Mouse (Mus musculus) CH12.LX (cell line): ENCODE results near the gene Adm. TPM values are rescaled to one million over a fixed set of nuclear protein-coding genes. Genes with fewer than 3 reads are reported as not detected.

ENCODE experiments used
- DNase-seq: peaks from one replicate; pipeline ENCODE4 v3.0.0-alpha.2; 2013; ENCODE audit errors: extremely low read depth
- H3K27ac ChIP-seq: 2 replicates; pipeline ENCODE4 v1.5.1; 2012; ENCODE audit warnings: low read depth, mild to moderate bottlenecking, control low read depth, moderate library complexity; ENCODE audit not compliant: insufficient read depth
- H3K27me3 ChIP-seq: replicated peaks from 2 replicates; pipeline ENCODE3; 2012; ENCODE audit warnings: inconsistent platforms
- H3K36me3 ChIP-seq, 2 experiments: replicated peaks in 1 of 2; 2 replicates each; pipeline versions ENCODE3 to v1.6.1; 2012; ENCODE audit warnings: inconsistent platforms in 1 of 2, low read length in 1 of 2, mild to moderate bottlenecking in 1 of 2, mixed read lengths in 1 of 2, moderate library complexity in 1 of 2; ENCODE audit not compliant: control insufficient read depth in 1 of 2, insufficient read depth in 1 of 2
- H3K4me1 ChIP-seq, 2 experiments: 2 replicates each; pipeline ENCODE4 v1.6.1; 2012; ENCODE audit warnings: inconsistent platforms in 1 of 2, moderate library complexity in 1 of 2; ENCODE audit not compliant: insufficient read depth in 2 of 2, control insufficient read depth in 1 of 2
- H3K4me2 ChIP-seq: 2 replicates; pipeline ENCODE4 v1.6.1; 2012; ENCODE audit warnings: low read depth, mild to moderate bottlenecking, control low read depth; ENCODE audit not compliant: poor library complexity, insufficient read depth, severe bottlenecking
- H3K4me3 ChIP-seq, 3 experiments: fragments of 150-350 bp in 1 of 3; sonication (generic) in 1 of 3; replicated peaks in 1 of 3; 2 replicates each; pipeline versions ENCODE3 to v1.5.1; 2011 to 2012; ENCODE audit warnings: low read depth in 2 of 3, low read length in 2 of 3, mild to moderate bottlenecking in 2 of 3, moderate library complexity in 2 of 3, control low read depth in 1 of 3, improper control_type of control experiment in 1 of 3, inconsistent platforms in 1 of 3, mixed read lengths in 1 of 3; ENCODE audit not compliant: poor library complexity in 1 of 3
- H3K79me2 ChIP-seq: replicated peaks from 2 replicates; pipeline ENCODE4 v1.6.1; 2012; ENCODE audit warnings: mild to moderate bottlenecking, moderate library complexity; ENCODE audit not compliant: control insufficient read depth, poor library complexity, insufficient read depth, severe bottlenecking; ENCODE audit errors: extremely low read depth
- H3K9ac ChIP-seq: 2 replicates; pipeline ENCODE4 v1.6.1; 2012; ENCODE audit warnings: low read depth, mild to moderate bottlenecking, control low read depth, moderate library complexity; ENCODE audit not compliant: insufficient read depth
- H3K9me3 ChIP-seq: replicated peaks from 2 replicates; pipeline ENCODE3; 2012; ENCODE audit warnings: low read length, inconsistent platforms, mixed read lengths
- BHLHE40 ChIP-seq: IDR thresholded peaks from 2 replicates; pipeline ENCODE4 v1.6.1; 2011; ENCODE audit warnings: mild to moderate bottlenecking, low read depth, low read length, improper control_type of control experiment
- CHD2 ChIP-seq: IDR thresholded peaks from 2 replicates; pipeline ENCODE4 v1.6.1; 2011; ENCODE audit warnings: low read length, improper control_type of control experiment
- CTCF ChIP-seq, 2 experiments: IDR thresholded peaks in 1 of 2; conservative IDR thresholded peaks in 1 of 2; 2 replicates each; pipeline ENCODE4 v1.5.1; 2011 to 2012; ENCODE audit warnings: low read depth in 2 of 2, low read length in 2 of 2, improper control_type of control experiment in 1 of 2, inconsistent platforms in 1 of 2, mild to moderate bottlenecking in 1 of 2, moderate library complexity in 1 of 2
- E2F4 ChIP-seq: IDR thresholded peaks from 2 replicates; pipeline ENCODE4 v1.6.1; 2011; ENCODE audit warnings: low read depth, low read length, improper control_type of control experiment; ENCODE audit not compliant: insufficient replicate concordance
- ETS1 ChIP-seq: conservative IDR thresholded peaks from 2 replicates; pipeline ENCODE4 v1.6.1; 2012; ENCODE audit warnings: low read depth, mild to moderate bottlenecking, inconsistent platforms, low read length, improper control_type of control experiment, moderate library complexity
- GABPA ChIP-seq: IDR thresholded peaks from 2 replicates; pipeline ENCODE4 v1.6.1; 2012; ENCODE audit warnings: low read depth, low read length, improper control_type of control experiment, inconsistent platforms; ENCODE audit not compliant: insufficient replicate concordance
- HCFC1 ChIP-seq: IDR thresholded peaks from 2 replicates; pipeline ENCODE4 v1.6.1; 2012; ENCODE audit warnings: low read depth, mild to moderate bottlenecking, inconsistent platforms, low read length, improper control_type of control experiment
- JUN ChIP-seq: IDR thresholded peaks from 2 replicates; pipeline ENCODE4 v1.6.1; 2011; ENCODE audit warnings: low read depth, mild to moderate bottlenecking, low read length, improper control_type of control experiment, moderate library complexity; ENCODE audit not compliant: insufficient read depth
- KAT2A ChIP-seq: IDR thresholded peaks from 2 replicates; pipeline ENCODE4 v1.6.1; 2012; ENCODE audit warnings: low read length, improper control_type of control experiment, inconsistent platforms; ENCODE audit not compliant: insufficient replicate concordance
- MAZ ChIP-seq: IDR thresholded peaks from 2 replicates; pipeline ENCODE4 v1.6.1; 2012; ENCODE audit warnings: low read depth, mild to moderate bottlenecking, inconsistent platforms, low read length, improper control_type of control experiment, moderate library complexity
- MXI1 ChIP-seq: IDR thresholded peaks from 2 replicates; pipeline ENCODE4 v1.6.1; 2011; ENCODE audit warnings: mild to moderate bottlenecking, low read depth, low read length, improper control_type of control experiment
- MYC ChIP-seq: IDR thresholded peaks from 2 replicates; pipeline ENCODE4 v1.6.1; 2011; ENCODE audit warnings: low read depth, mild to moderate bottlenecking, improper control_type of control experiment, low read length
- PAX5 ChIP-seq: IDR thresholded peaks from 2 replicates; pipeline ENCODE4 v1.6.1; 2012; ENCODE audit warnings: low read length, inconsistent platforms, mixed read lengths
- POLR2A ChIP-seq: IDR thresholded peaks from 2 replicates; pipeline ENCODE4 v1.6.1; 2011; ENCODE audit warnings: low read depth, mild to moderate bottlenecking, improper control_type of control experiment, low read length
- TBP ChIP-seq: conservative IDR thresholded peaks from 2 replicates; pipeline ENCODE4 v1.6.1; 2011; ENCODE audit warnings: low read depth, low read length, improper control_type of control experiment
- ZC3H11A ChIP-seq: IDR thresholded peaks from 2 replicates; pipeline ENCODE4 v1.6.1; 2012; ENCODE audit warnings: low read depth, mild to moderate bottlenecking, inconsistent platforms, low read length, improper control_type of control experiment
- ZMIZ1 ChIP-seq: IDR thresholded peaks from 2 replicates; pipeline ENCODE4 v1.6.1; 2012; ENCODE audit warnings: low read depth, mild to moderate bottlenecking, inconsistent platforms, low read length, improper control_type of control experiment
- ZNF384 ChIP-seq: IDR thresholded peaks from 2 replicates; pipeline ENCODE4 v1.6.1; 2012; ENCODE audit warnings: low read depth, low read length, improper control_type of control experiment, inconsistent platforms
- dilution Hi-C: fragments of 300-500 bp; cut with MboI; formaldehyde crosslinking; loops from 2 replicates; pipeline ENCODE4 v1.14.3; 2020; ENCODE audit warnings: low sequenced_read_pairs; ENCODE audit not compliant: extremely low pct_unique_long_range_greater_than_20kb, extremely low pct_ligation_motif_present
- in situ Hi-C: fragments of 300-500 bp; cut with MboI; formaldehyde crosslinking; loops from 3 replicates; pipeline ENCODE4 v1.14.3; 2019; ENCODE audit warnings: low sequenced_read_pairs, low pct_ligation_motif_present, low pct_unique_long_range_greater_than_20kb, mixed read lengths
- polyA plus RNA-seq: library from polyadenylated mRNA; unstranded; fragments of >175 nt; gene quantifications from 2 replicates; pipeline ENCODE4 v1.2.1, GENCODE M21; 2012; ENCODE audit warnings: low read depth; ENCODE audit not compliant: insufficient read length
- total RNA-seq, 2 experiments: library from RNA; depleted of rRNA; stranded (reverse); fragments of 300-350 nt in 1 of 2; fragments of >200 nt in 1 of 2; gene quantifications; 2 replicates each; pipeline ENCODE4 v1.2.3; 2012 to 2014

Gene Adm
- total and polyA plus RNA-seq, 3 experiments = 6.9 to 23.2 (median 16.0) TPM

- Histone ChIP-seq H3K27me3 (peaks cover 34% of the 10 kb centered on the region), H3K4me2 (peak overlapping the region; percentile 91), H3K9me3 (no peaks in the 10 kb centered on the region), H3K36me3 (no peaks in the 10 kb centered on the region), H3K4me3 (peak overlapping the region in 2 of 3 experiments; percentile 29 to 34), H3K4me1 (peaks cover 0 to 21% of the 10 kb centered on the region in 2 experiments; a peak in 2 of 4 replicates), H3K79me2 (0 out of 2 replicates have a peak, but pooled peaks cover 5% of the 10 kb centered on the region), H3K9ac (no peak overlapping the region), H3K27ac (no peak overlapping the region)
- no peak for DNase-seq
- dilution Hi-C loops = no loop called here
- in situ Hi-C loops = loop anchor here (5.0 kb wide), 3 partner anchors 74 to 464 kb away; no protein-coding TSS in a partner anchor
- TF ChIP-seq CHD2 = no peak
- TF ChIP-seq CTCF (conservative IDR thresholded peaks at IDR 0.05 in 1 of 2, IDR thresholded peaks at IDR 0.05 in 1 of 2; ENCODE audit: low read depth in 2 of 2, low read length in 2 of 2) = no peak
- no peak for TF ChIP-seq ZNF384
- TF ChIP-seq JUN = no peak
- no peak for TF ChIP-seq MAZ
- no peak for TF ChIP-seq KAT2A
- TF ChIP-seq ZMIZ1 = no peak
- TF ChIP-seq MYC = no peak
- TF ChIP-seq HCFC1 = no peak
- TF ChIP-seq ETS1 = no peak
- no peak for TF ChIP-seq E2F4
- TF ChIP-seq BHLHE40 = no peak
- no peak for TF ChIP-seq TBP
- TF ChIP-seq PAX5 = no peak
- TF ChIP-seq ZC3H11A = no peak
Observed at GRCm38 (mm10) chr7:110626186-110627098, 1.0 kb upstream of the Adm start.

- Histone ChIP-seq H3K4me3 (peak overlapping the region in 2 of 3 experiments; percentile 26 to 69), H3K27me3 (peaks cover 27% of the 10 kb centered on the region), H3K9me3 (no peaks in the 10 kb centered on the region), H3K27ac (no peak overlapping the region), H3K4me2 (peak overlapping the region; percentile 91), H3K79me2 (0 out of 2 replicates have a peak, but pooled peaks cover 5% of the 10 kb centered on the region), H3K4me1 (peaks cover 0 to 23% of the 10 kb centered on the region in 2 experiments; a peak in 2 of 4 replicates), H3K9ac (no peak overlapping the region), H3K36me3 (no peaks in the 10 kb centered on the region)
- no peak for DNase-seq
- dilution Hi-C loops = no loop called here
- no peak for TF ChIP-seq GABPA
- TF ChIP-seq POLR2A = no peak
- no peak for TF ChIP-seq ZMIZ1
- no peak for TF ChIP-seq CHD2
- peak in 1 of 2 experiments; percentile 34; a peak in 1 of 4 replicates for TF ChIP-seq CTCF (conservative IDR thresholded peaks at IDR 0.05 in 1 of 2, IDR thresholded peaks at IDR 0.05 in 1 of 2; ENCODE audit: low read depth in 2 of 2, low read length in 2 of 2)
- TF ChIP-seq MXI1 = peak; percentile 31; the same call in 1 of the 2 replicates
- no peak for TF ChIP-seq KAT2A
- in situ Hi-C loops = loop anchor here (5.0 kb wide), 3 partner anchors 75 to 465 kb away; no protein-coding TSS in a partner anchor
Observed at GRCm38 (mm10) chr7:110627099-110627482, 370 bp upstream of the Adm start.
